Mouse (Mus musculus): Measurements from ENCODE around the gene Unk.

- TF ChIP-seq CTCF (IDR thresholded peaks at IDR 0.05; ENCODE audit: insufficient read depth, low read length) = no peak
- TF ChIP-seq POLR2A (IDR thresholded peaks at IDR 0.05; ENCODE audit: borderline replicate concordance, extremely low read depth, low read depth, low read length) = no peak
Measured at GRCm38 (mm10) chr11:116029086-116029865, 846 bp upstream of the Unk start.

All from lung, adult 2 months (tissue).